Mouse (Mus musculus) frontal cortex, postnatal 25 days (tissue): ENCODE measurements around the gene Tshb.

Source experiments
- DNase-seq, 2 experiments: peaks; one replicate each; pipeline ENCODE4 v3.0.0; 2022; ENCODE audit warnings: low spot score in 2 of 2

The Tshb gene

GRCm38 (mm10) chr3:102782618-102783017 is at the start of gene Tshb:
Tshb (minus strand) TSS chr3:102782718.
- no peak for DNase-seq

- peak; percentile 68 to 72 for DNase-seq
These were observed 21.4 kb upstream of the Tshb start for GRCm38 (mm10) chr3:102803937-102804336.

- DNase-seq, result no peak
These were observed 4.9 kb upstream of the Tshb start for GRCm38 (mm10) chr3:102787369-102787768.

GRCm38 (mm10) chr3:102773018-102773417 is 9.5 kb downstream of the Tshb start:
- DNase-seq, result no peak

DNA sequence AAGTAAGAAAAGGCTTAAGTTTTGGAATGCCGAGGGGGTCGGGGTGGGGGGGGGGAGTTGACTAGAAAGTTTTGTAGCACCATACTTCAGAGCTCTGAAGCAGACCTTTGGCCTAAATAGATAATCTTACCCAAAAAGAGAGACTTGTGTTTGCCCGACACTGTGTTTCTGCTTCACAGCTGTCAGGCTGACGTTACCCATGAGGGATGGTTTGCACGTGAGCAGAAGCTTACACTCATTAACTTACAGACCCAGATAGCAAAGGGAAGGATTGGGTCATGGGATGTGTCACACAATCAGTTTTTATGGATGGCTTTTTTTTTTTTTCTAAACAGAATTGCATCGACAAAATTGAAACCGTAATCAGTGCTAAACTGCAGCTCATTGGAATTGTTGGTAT is 17.7 kb downstream of the Tshb start:
- no peak for DNase-seq

- no peak for DNase-seq
These were observed 18.7 kb downstream of the Tshb start for GRCm38 (mm10) chr3:102763713-102764400.

- DNase-seq, result no peak
These were observed 20.1 kb downstream of the Tshb start for GRCm38 (mm10) chr3:102762388-102762787.

- DNase-seq, result no peak
These were observed 22.3 kb downstream of the Tshb start for GRCm38 (mm10) chr3:102760236-102760635.

GRCm38 (mm10) chr3:102757019-102757418 is 25.5 kb downstream of the Tshb start:
- no peak for DNase-seq

DNA sequence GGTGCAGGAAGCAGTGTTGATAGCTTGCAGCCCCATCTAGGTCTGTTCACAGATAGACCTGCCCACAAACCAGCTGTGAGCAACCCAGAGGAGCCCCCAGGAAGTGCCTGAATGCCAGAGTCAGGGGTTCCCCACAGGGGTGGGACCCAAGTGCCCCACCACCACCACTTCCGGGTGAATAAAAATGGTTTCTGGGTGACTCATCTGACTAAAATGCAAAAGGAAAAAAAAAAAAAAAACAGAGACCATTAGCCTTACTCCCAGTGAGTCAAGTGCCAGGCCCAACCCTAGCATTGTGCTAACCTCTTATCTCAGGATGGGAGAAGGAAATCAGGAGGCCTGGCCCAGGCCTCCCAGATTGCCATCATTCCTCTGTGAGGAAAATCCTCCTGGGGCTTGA is 26.7 kb downstream of the Tshb start:
- DNase-seq, result no peak

- DNase-seq, result no peak
These were observed 30.1 kb downstream of the Tshb start for GRCm38 (mm10) chr3:102752457-102752856.

DNA sequence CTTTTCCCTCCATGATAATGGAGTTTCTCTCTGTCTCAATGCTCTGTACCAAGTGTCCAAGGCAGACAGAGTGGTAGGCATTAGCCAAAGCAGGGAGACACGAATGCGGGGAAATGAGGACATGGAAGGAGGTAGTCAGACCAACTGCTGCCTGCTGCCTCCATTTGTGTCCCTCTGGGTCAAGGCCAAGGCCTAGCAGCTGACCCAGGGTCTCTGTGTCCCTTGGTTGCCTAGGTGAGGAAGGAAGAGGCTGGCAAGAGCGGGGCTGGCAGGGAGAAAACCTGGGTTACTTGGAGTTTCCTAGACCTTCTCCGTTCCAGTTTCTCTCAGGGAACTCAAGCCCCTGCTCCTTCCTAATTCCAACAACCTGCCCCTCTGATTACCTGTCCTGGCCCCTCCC is 30.5 kb downstream of the Tshb start:
- DNase-seq, result no peak

- no peak for DNase-seq
These were observed 31.0 kb downstream of the Tshb start for GRCm38 (mm10) chr3:102751536-102751935.

GRCm38 (mm10) chr3:102751136-102751535 is 31.4 kb downstream of the Tshb start:
- no peak for DNase-seq

DNA sequence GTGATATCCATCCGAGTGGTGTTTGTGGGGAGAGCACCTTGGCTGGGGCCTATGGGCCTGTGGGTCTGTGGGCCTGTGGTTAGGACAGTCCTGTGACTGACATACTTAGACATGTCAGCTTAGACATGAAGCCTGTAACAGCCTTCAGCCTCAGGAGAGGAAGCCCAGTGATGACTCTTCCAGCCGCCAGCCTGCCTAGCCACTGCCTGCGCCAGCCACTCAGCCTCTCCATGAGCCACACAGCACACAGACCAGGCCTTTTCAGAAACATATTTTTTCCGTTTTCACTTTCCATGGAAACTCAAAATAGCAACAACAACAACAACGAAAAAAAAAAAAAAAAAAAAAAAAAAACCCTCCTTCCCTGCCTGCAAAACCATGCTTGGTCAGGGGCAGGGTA is 33.8 kb downstream of the Tshb start:
- DNase-seq, result no peak

DNA sequence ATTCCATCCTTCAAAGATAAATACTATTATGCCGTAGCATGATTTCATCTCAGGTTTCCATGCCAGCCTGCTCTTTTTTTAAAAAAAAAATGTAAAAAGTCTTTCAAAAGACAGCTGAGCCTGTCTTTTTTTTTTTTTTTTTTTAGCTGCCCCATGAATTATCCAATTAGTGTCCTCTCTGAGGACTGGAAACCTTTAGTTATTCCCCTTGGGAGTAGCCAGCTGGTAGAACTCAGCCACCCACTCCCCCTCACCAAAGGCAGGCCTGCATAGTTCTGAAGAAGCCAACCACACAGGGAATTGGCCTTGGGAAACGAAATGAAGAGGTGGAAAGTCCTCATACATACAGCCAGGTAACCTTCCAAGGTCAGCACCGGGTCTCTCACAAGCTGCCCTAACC is 34.5 kb downstream of the Tshb start:
- DNase-seq, result no peak

DNA sequence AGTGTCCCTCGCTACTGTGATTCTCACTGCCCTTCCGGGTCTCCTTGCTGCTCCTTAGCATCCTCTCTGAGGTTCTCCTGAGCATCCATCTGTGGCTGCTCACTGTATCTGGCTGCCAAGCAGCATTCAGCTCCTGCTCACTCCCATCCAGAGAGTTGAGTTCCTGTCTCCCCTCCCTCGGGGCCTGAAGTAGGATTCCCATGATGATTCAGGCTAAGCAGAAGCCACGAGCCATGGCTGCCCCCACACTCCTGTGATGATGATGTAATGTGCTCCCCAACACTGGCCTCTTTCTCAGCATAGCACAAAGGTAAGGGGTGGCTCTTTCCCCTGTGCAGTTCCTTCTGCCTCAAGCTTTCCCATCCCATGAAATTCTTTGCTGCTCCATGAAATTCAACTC is 36.3 kb downstream of the Tshb start:
- DNase-seq, result no peak

GRCm38 (mm10) chr3:102744657-102745056 is 37.9 kb downstream of the Tshb start:
- no peak for DNase-seq

DNA sequence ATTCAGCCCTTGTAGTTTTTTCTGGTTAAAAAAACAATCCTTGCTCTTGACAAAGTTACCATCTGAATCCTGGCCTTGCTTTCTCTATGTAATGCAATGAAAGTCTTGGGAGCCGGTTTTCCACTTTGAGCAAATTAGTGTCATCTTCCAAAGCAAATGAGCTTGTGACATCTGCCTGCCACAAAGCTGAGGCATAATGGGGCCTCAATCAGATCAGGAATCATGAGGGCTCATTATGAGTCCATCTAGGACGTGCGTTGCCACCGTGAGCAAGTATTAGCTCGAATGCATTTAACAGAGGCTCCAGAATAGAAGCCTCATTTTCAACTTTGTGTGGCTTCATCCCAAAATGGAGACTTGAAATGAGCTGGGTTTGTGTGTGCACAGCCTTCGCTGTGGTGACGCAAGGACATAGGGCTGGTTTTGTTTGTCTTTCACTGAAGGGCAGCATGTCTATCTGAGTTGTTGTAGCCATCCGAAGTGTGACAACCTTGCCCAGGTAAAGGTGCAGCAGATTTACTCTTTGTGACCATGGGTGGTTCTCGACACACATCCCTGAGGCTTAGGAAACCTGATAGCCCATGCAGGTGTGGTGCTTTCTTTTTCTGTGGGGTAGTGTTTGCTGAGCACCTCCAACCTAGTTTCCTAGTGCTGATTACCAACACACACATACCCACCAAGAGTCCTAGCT is 38.6 kb downstream of the Tshb start:
- DNase-seq, result no peak

DNA sequence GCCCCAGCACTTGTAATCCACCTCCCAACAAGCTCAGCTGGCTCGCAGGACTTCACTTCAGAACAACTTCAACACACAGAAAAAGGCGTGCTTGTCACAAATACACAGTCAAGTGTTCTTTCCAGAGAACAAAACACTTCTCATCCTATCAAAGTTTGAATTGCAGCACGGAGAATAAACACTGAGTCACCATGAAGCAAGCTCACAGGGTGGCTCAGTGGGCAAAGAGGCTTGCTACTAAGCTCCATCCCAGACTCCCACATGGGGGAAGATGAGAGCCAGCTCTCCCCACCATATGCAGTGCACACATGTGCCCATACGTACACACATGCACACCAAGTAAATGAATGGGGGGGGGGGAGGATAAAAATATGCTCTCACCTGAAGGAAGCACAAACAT is 39.3 kb downstream of the Tshb start:
- DNase-seq, result no peak

DNA sequence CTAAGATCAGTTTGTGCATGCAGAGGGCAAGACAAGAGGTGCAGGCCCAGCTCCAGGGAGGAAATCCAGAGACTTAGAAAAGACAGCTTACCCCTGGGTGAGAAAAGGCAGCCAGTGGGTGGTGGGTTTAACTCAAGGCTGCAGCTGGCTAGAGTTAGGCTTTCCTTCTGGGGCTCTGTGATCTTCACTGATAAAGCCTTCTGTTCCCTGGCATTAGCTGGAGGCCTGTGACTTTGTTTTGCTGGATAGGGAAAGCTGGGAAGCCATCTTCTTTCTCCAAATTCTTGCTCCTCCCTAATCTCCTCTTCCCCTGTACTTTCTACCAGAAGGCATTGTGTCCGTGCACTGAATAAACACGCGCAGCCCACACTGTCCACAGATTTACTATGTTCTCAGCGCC is 39.8 kb downstream of the Tshb start:
- DNase-seq, result no peak

DNA sequence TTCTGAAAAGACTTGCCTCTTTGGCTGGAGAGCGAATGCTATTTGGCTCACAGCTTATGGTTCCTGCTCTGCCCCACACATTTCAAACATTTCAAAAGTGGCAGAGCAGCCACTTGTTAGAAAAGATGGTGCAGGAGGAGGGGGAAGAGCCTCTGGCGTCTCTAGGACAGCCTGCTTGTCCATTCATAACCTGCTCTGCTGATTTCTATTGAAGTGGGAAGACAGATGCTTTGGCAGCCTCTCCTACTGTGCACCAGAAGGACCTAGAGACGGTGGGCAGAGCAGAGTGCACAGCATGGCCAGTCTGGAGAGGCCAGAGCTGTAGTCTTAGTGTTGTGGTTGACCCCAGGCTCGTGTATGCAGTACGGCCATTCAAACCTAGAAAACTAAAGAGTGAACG is 43.6 kb downstream of the Tshb start:
- DNase-seq, result no peak

DNA sequence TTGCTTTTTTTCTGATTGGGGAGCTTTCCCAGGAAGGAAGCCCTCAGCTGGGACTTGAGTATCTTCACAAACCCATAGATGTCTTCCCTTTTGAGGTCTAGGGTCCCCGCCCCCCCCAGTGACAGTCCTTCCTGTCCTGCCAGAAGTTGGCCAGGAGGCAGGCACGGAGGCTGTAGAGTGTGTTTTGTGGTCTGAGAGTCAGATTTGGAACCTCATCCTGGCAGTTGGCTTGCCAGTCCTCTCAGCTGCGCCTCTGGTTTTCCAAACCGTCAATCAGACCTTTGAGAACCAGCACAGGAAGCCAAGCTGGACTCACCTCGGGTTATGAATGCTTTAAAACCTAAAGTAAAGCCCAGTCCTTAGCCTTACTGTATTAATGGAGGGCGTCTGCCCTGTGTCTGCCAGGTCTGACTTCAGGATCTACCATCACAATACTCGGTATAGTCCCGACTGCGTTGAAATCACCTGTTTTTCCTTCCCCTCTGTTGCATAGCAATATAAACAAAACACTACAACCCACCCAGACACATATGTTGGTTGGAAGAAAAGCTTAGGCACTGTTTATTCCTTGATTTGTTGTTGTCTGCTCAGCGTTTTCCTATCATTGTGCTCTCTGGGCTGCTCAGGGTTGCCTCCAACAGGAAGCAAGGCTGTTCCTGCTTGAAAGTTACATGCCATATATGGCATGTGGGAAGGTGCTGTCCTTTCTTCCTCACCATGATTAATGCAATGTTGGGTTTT is 44.2 kb downstream of the Tshb start:
- DNase-seq, result no peak
